Comparison of ENCODE assay signal across 20 mouse cellular contexts in the genomic region with DNA sequence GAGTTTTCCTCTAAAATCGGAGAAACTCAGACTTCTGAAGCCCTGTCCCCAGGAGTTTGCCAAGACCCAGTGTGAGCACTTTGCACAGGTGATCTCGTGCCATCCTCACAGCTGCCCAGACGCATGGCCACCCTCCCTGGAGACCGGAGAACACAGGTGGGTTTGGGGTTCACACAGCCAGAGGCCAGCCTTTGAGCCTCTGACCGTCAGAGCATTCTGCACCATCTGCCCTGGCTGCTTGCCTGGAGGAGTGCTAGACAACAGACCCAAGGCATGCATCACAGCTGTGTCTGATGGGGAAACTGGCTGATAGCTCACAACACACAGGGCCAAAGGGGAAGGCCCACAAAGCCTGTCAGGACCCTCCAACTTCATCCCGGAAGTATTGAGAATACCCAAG.
DNase-seq lines count a peak whose midpoint lies in the region; ATAC-seq and TF ChIP-seq lines count a peak whose summit lies in the region.
"Had no signal": no experiment of that assay in that cellular context is flagged by ENCODE, and none has a peak within 500 bp of the region (broad histone marks: within the 10 kb centered on the region; RNA-seq: fewer than 3 reads in every experiment).

No protein-coding gene starts in this region.

- intact Hi-C loops in gastrocnemius, adult 2 months (cut with DNase I), result no loop called here
- intact Hi-C loops in gastrocnemius, postnatal 36 days (cut with DNase I), result no loop called here
- intact Hi-C loops in left cerebral cortex, postnatal 4 days (cut with DNase I), result no loop called here
- intact Hi-C loops in left cerebral cortex, postnatal 14 days (cut with DNase I), result no loop called here

- H3K4me3 ChIP-seq in gastrocnemius, adult 2 months, result no peak overlapping the region
- no peak overlapping the region for H3K4me3 ChIP-seq in embryonic facial prominence, embryonic 15.5 days (replicated peaks)
- H3K4me3 ChIP-seq: erythroblast, embryonic 14.5 days; hindbrain, embryonic 12.5 days; limb, embryonic 10.5 days; midbrain, embryonic 10.5 days; neural tube, embryonic 15.5 days had no signal

- peaks cover 11% of the 10 kb centered on the region for H3K4me1 ChIP-seq in embryonic facial prominence, embryonic 15.5 days
- H3K4me1 ChIP-seq: hindbrain, embryonic 12.5 days; midbrain, embryonic 10.5 days; neural tube, embryonic 15.5 days had no signal

- H3K27me3 ChIP-seq in embryonic facial prominence, embryonic 15.5 days, result no peaks in the 10 kb centered on the region
- H3K27me3 ChIP-seq: hindbrain, embryonic 12.5 days; neural tube, embryonic 15.5 days; Patski had no signal

- H3K4me2 ChIP-seq in embryonic facial prominence, embryonic 15.5 days (replicated peaks), result no peak overlapping the region
- H3K4me2 ChIP-seq: hindbrain, embryonic 12.5 days; liver, embryonic 11.5 days; neural tube, embryonic 15.5 days had no signal

- no peak for TF ChIP-seq CTCF in gastrocnemius, adult 2 months (IDR thresholded peaks at IDR 0.05)

- H3K9ac ChIP-seq in embryonic facial prominence, embryonic 15.5 days, result no peak overlapping the region
- H3K9ac ChIP-seq: hindbrain, embryonic 12.5 days; neural tube, embryonic 15.5 days had no signal

- peak; percentile 41; the same call in 1 of the 2 replicates for ATAC-seq in embryonic facial prominence, embryonic 15.5 days (ENCODE audit: insufficient number of reproducible peaks, low FRiP score, low TSS enrichment, low read depth)
- ATAC-seq: activated CD4-positive, CD25-positive, alpha-beta regulatory T cell, adult 4 months; forebrain, embryonic 16.5 days; Patski had no signal

- peak overlapping the region; percentile 35; the same call in 1 of the 2 replicates for H3K27ac ChIP-seq in gastrocnemius, adult 2 months
- H3K27ac ChIP-seq in embryonic facial prominence, embryonic 15.5 days (replicated peaks), result no peak overlapping the region
- H3K27ac ChIP-seq: hindbrain, embryonic 12.5 days; limb, embryonic 10.5 days; midbrain, embryonic 10.5 days; neural tube, embryonic 15.5 days had no signal

- H3K9me3 ChIP-seq in embryonic facial prominence, embryonic 15.5 days (replicated peaks), result no peaks in the 10 kb centered on the region
- H3K9me3 ChIP-seq: hindbrain, embryonic 12.5 days; limb, embryonic 10.5 days; midbrain, embryonic 10.5 days; neural tube, embryonic 15.5 days had no signal

- H3K36me3 ChIP-seq in embryonic facial prominence, embryonic 15.5 days, result no peaks in the 10 kb centered on the region
- H3K36me3 ChIP-seq: hindbrain, embryonic 12.5 days; limb, embryonic 10.5 days; midbrain, embryonic 10.5 days; neural tube, embryonic 15.5 days had no signal

- DNase-seq in gastrocnemius, adult 2 months, result peak; percentile 66
- no peak for DNase-seq in gastrocnemius, postnatal 36 days
- peak; percentile 85 for DNase-seq in left cerebral cortex, postnatal 4 days
- no peak for DNase-seq in left cerebral cortex, postnatal 14 days (ENCODE audit: low spot score in 2 of 2)
- peak; percentile 66 for DNase-seq in heart, postnatal 4 days
- DNase-seq in thymus, postnatal 0 days (ENCODE audit: low spot score), result no peak
- no peak for DNase-seq in adrenal gland, postnatal 10 days
- DNase-seq: adrenal gland, postnatal 25 days; cerebellum, adult 9-11 months; thymus, postnatal 36 days had no signal

- WGBS in embryonic facial prominence, embryonic 15.5 days, result 76% methylated on average over 6 of the region's 6 CpGs

Comparison
In these comparisons a context has a peak if more than half of its experiments do, and no peak if none do; other contexts are left out.
1. DNase-seq: peak in gastrocnemius, adult 2 months (single experiment), left cerebral cortex, postnatal 4 days (single experiment) and heart, postnatal 4 days (single experiment); none in gastrocnemius, postnatal 36 days (0 of 2), left cerebral cortex, postnatal 14 days (0 of 2), thymus, postnatal 0 days (single experiment) and adrenal gland, postnatal 10 days (single experiment).